Mouse (Mus musculus) stomach, embryonic 16.5 days (tissue): ENCODE measurements around the gene Polr3c. TPM values are rescaled to one million over a fixed set of nuclear protein-coding genes. Genes with fewer than 3 reads are reported as not detected.
A peak's percentile ranks its signal among the peaks of the same experiment; 100 is the strongest.
"Not testable (repeated sequence)": the region's sequence is repeated elsewhere in the genome, so short reads cannot be mapped to it uniquely, and the experiment has no call there.

Experiments used
- ATAC-seq: fragments of 200-750 bp; cut with Nextera tagmentation; 2 replicates; pipeline ENCODE4 v1.8.0; 2017; ENCODE audit warnings: moderate number of reproducible peaks, moderate TSS enrichment; ENCODE audit not compliant: insufficient read depth, low FRiP score
- H3K27ac ChIP-seq: fragments of 300-500 bp; sonication (generic); 2 replicates; pipeline ENCODE4 v1.5.1; 2014; ENCODE audit warnings: low read length
- H3K27me3 ChIP-seq: fragments of 300-500 bp; sonication (generic); 2 replicates; pipeline ENCODE4 v1.6.1; 2014; ENCODE audit warnings: low read length, control low read depth, mixed read lengths; ENCODE audit not compliant: control insufficient read depth, insufficient read depth
- H3K36me3 ChIP-seq: fragments of 300-500 bp; sonication (generic); 2 replicates; pipeline ENCODE4 v1.6.1; 2014; ENCODE audit warnings: low read length; ENCODE audit not compliant: control insufficient read depth, insufficient read depth
- H3K4me1 ChIP-seq: fragments of 300-500 bp; sonication (generic); 2 replicates; pipeline ENCODE4 v1.6.1; 2014; ENCODE audit warnings: low read length, control low read depth, mixed read lengths; ENCODE audit not compliant: control insufficient read depth, insufficient read depth
- H3K4me2 ChIP-seq: fragments of 300-500 bp; sonication (generic); 2 replicates; pipeline ENCODE4 v1.6.1; 2014; ENCODE audit warnings: low read depth, low read length, mixed read lengths
- H3K4me3 ChIP-seq: fragments of 300-500 bp; sonication (generic); replicated peaks from 2 replicates; pipeline ENCODE4 v1.5.1; 2014; ENCODE audit warnings: mild to moderate bottlenecking, low read length
- H3K9ac ChIP-seq: fragments of 300-500 bp; sonication (generic); 2 replicates; pipeline ENCODE4 v1.6.1; 2014; ENCODE audit warnings: low read length
- H3K9me3 ChIP-seq: fragments of 300-500 bp; sonication (generic); replicated peaks from 2 replicates; pipeline ENCODE4 v1.6.1; 2016; ENCODE audit warnings: low read length, control low read depth; ENCODE audit not compliant: control insufficient read depth
- WGBS: fragments of 180-500 bp; shearing (Covaris S2); extraction: QIAGEN DNeasy Blood & Tissue Kit; methylation state at CpG from one replicate; pipeline ENCODE4 v1.1.7; 2014; 5-methylcytosine and 5-hydroxymethylcytosine counted together
- polyA plus RNA-seq: library from polyadenylated mRNA; unstranded; fragments of >200 nt; fragmentation: Nextera tagmentation; extraction: Ambion mirVana; gene quantifications from 2 replicates; pipeline ENCODE4 v1.2.1, GENCODE M21; 2015

Gene Polr3c
- polyA plus RNA-seq, 1 experiment from 2014 or later, result 30.3 TPM

GRCm38 (mm10) chr3:96744348-96744747, 16.9 kb upstream of the Polr3c start:
- Histone ChIP-seq H3K4me1 (no peaks in the 10 kb centered on the region), H3K36me3 (no peaks in the 10 kb centered on the region), H3K4me2 (no peak overlapping the region), H3K9me3 (no peaks in the 10 kb centered on the region), H3K4me3 (no peak overlapping the region), H3K27ac (no peak overlapping the region), H3K9ac (no peak overlapping the region), H3K27me3 (no peaks in the 10 kb centered on the region)
- 92% methylated on average over 3 of the region's 3 CpGs for WGBS
- ATAC-seq, result no peak

- not testable (repeated sequence) for ATAC-seq, H3K9ac ChIP-seq, H3K9me3 ChIP-seq, H3K4me2 ChIP-seq, H3K4me1 ChIP-seq, H3K36me3 ChIP-seq, H3K27me3 ChIP-seq, H3K4me3 ChIP-seq, H3K27ac ChIP-seq
Measured at GRCm38 (mm10) chr3:96740279-96740678, 12.9 kb upstream of the Polr3c start.

- no peak overlapping the region for H3K4me2 ChIP-seq
- H3K9me3 ChIP-seq, result no peaks in the 10 kb centered on the region
- no peak overlapping the region for H3K9ac ChIP-seq
- ATAC-seq, result no peak
- H3K27ac ChIP-seq, result no peak overlapping the region
- 79% methylated on average over 1 of the region's 1 CpGs for WGBS
- no peaks in the 10 kb centered on the region for H3K36me3 ChIP-seq
- no peaks in the 10 kb centered on the region for H3K4me1 ChIP-seq
- no peak overlapping the region for H3K4me3 ChIP-seq
- no peaks in the 10 kb centered on the region for H3K27me3 ChIP-seq
Measured at GRCm38 (mm10) chr3:96737995-96738394, 10.6 kb upstream of the Polr3c start.

- 32% methylated on average over 1 of the region's 1 CpGs for WGBS
- H3K9ac ChIP-seq, result no peak overlapping the region
- no peak for ATAC-seq
- H3K36me3 ChIP-seq, result no peaks in the 10 kb centered on the region
- H3K4me3 ChIP-seq, result no peak overlapping the region
- H3K9me3 ChIP-seq, result no peaks in the 10 kb centered on the region
- H3K27me3 ChIP-seq, result no peaks in the 10 kb centered on the region
- H3K4me2 ChIP-seq, result no peak overlapping the region
- H3K4me1 ChIP-seq, result no peaks in the 10 kb centered on the region
- no peak overlapping the region for H3K27ac ChIP-seq
Measured at GRCm38 (mm10) chr3:96737013-96737740, 9.7 kb upstream of the Polr3c start.

- 86% methylated on average over 2 of the region's 2 CpGs for WGBS
- Histone ChIP-seq H3K9me3 (no peaks in the 10 kb centered on the region), H3K9ac (no peak overlapping the region), H3K4me3 (no peak overlapping the region), H3K4me1 (no peaks in the 10 kb centered on the region), H3K27me3 (no peaks in the 10 kb centered on the region), H3K27ac (no peak overlapping the region), H3K4me2 (no peak overlapping the region), H3K36me3 (no peaks in the 10 kb centered on the region)
- ATAC-seq, result no peak
Measured at GRCm38 (mm10) chr3:96735200-96735599, 7.8 kb upstream of the Polr3c start.

- Histone ChIP-seq H3K9me3 (no peaks in the 10 kb centered on the region), H3K27me3 (no peaks in the 10 kb centered on the region), H3K4me3 (no peak overlapping the region), H3K36me3 (no peaks in the 10 kb centered on the region), H3K4me2 (no peak overlapping the region), H3K4me1 (peaks cover 8% of the 10 kb centered on the region), H3K27ac (no peak overlapping the region), H3K9ac (no peak overlapping the region)
- 90% methylated on average over 1 of the region's 1 CpGs for WGBS
- no peak for ATAC-seq
Measured at GRCm38 (mm10) chr3:96733984-96734383, 6.6 kb upstream of the Polr3c start.

- Histone ChIP-seq H3K4me1 (peaks cover 20% of the 10 kb centered on the region), H3K27ac (no peak overlapping the region), H3K9me3 (no peaks in the 10 kb centered on the region), H3K9ac (no peak overlapping the region), H3K27me3 (no peaks in the 10 kb centered on the region), H3K4me3 (no peak overlapping the region), H3K4me2 (no peak overlapping the region), H3K36me3 (no peaks in the 10 kb centered on the region)
- ATAC-seq, result no peak
- 69% methylated on average over 5 of the region's 5 CpGs for WGBS
Measured at GRCm38 (mm10) chr3:96730785-96731184, 3.4 kb upstream of the Polr3c start.

- Histone ChIP-seq H3K9ac (no peak overlapping the region), H3K27ac (no peak overlapping the region), H3K36me3 (no peaks in the 10 kb centered on the region), H3K4me1 (peaks cover 20% of the 10 kb centered on the region), H3K4me3 (no peak overlapping the region), H3K4me2 (no peak overlapping the region), H3K9me3 (no peaks in the 10 kb centered on the region), H3K27me3 (no peaks in the 10 kb centered on the region)
- 37% methylated on average over 3 of the region's 3 CpGs for WGBS
- ATAC-seq, result no peak
Measured at GRCm38 (mm10) chr3:96729403-96729784, 2.0 kb upstream of the Polr3c start.

- Histone ChIP-seq H3K27ac (peak overlapping the region; percentile 79), H3K9ac (peak overlapping the region; percentile 94; the same call in 1 of the 2 replicates), H3K4me1 (peaks cover 20% of the 10 kb centered on the region), H3K36me3 (no peaks in the 10 kb centered on the region), H3K27me3 (no peaks in the 10 kb centered on the region), H3K4me3 (peak overlapping the region; percentile 99), H3K9me3 (no peaks in the 10 kb centered on the region), H3K4me2 (peak overlapping the region; percentile 69)
- 43% methylated on average over 7 of the region's 7 CpGs for WGBS
- ATAC-seq, result no peak
Measured at GRCm38 (mm10) chr3:96728634-96729402, 1.4 kb upstream of the Polr3c start.
